Mouse (Mus musculus): ENCODE measurements around the gene Chmp2b. TPM values are rescaled to one million over a fixed set of nuclear protein-coding genes. Genes with fewer than 3 reads are reported as not detected.

Chmp2b gene
- polyA plus RNA-seq, 1 experiment from 2014 or later = 104 TPM

GRCm38 (mm10) chr16:65557369-65557768, 5.2 kb downstream of the Chmp2b start:
- H3K9me3 ChIP-seq (ENCODE audit: low read length) = no peaks in the 10 kb centered on the region
- ATAC-seq (no peak), DNase-seq (ENCODE audit: low spot score) (no peak)
- no peak overlapping the region for H3K27ac ChIP-seq (ENCODE audit: low read length)
- H3K4me2 ChIP-seq (replicated peaks; ENCODE audit: low read depth, low read length) = no peak overlapping the region
- TF ChIP-seq EP300 (IDR thresholded peaks at IDR 0.05) = no peak
- no peak for TF ChIP-seq CTCF (IDR thresholded peaks at IDR 0.05)
- H3K27me3 ChIP-seq (replicated peaks; ENCODE audit: insufficient read depth, low read length) = no peaks in the 10 kb centered on the region
- H3K4me3 ChIP-seq (ENCODE audit: low read depth, low read length) = no peak overlapping the region
- no peak overlapping the region for H3K9ac ChIP-seq (replicated peaks; ENCODE audit: low read depth)
- no peaks in the 10 kb centered on the region for H3K36me3 ChIP-seq (ENCODE audit: insufficient read depth, low read length)
- WGBS = 79% methylated on average over 5 of the region's 5 CpGs
- H3K4me1 ChIP-seq (ENCODE audit: insufficient read depth, low read depth, low read length) = peaks cover 6% of the 10 kb centered on the region; the same call in 1 of the 2 replicates

GRCm38 (mm10) chr16:65554267-65554666, 8.3 kb downstream of the Chmp2b start:
- ATAC-seq = no peak
- 72% methylated on average over 5 of the region's 5 CpGs for WGBS
- Histone ChIP-seq H3K4me2 (replicated peaks; ENCODE audit: low read depth, low read length) (no peak overlapping the region), H3K4me1 (ENCODE audit: insufficient read depth, low read depth, low read length) (no peaks in the 10 kb centered on the region), H3K36me3 (ENCODE audit: insufficient read depth, low read length) (0 out of 2 replicates have a peak, but pooled peaks cover 4% of the 10 kb centered on the region), H3K4me3 (ENCODE audit: low read depth, low read length) (no peak overlapping the region), H3K27me3 (replicated peaks; ENCODE audit: insufficient read depth, low read length) (no peaks in the 10 kb centered on the region), H3K9me3 (ENCODE audit: low read length) (no peaks in the 10 kb centered on the region), H3K27ac (ENCODE audit: low read length) (no peak overlapping the region), H3K9ac (replicated peaks; ENCODE audit: low read depth) (no peak overlapping the region)
- no peak for DNase-seq (ENCODE audit: low spot score)
- TF ChIP-seq CTCF (IDR thresholded peaks at IDR 0.05) (no peak), EP300 (IDR thresholded peaks at IDR 0.05) (no peak)

GRCm38 (mm10) chr16:65550814-65551213, 11.7 kb downstream of the Chmp2b start:
- H3K4me3 ChIP-seq (ENCODE audit: low read depth, low read length) = no peak overlapping the region
- 88% methylated on average over 13 of the region's 13 CpGs for WGBS
- H3K9ac ChIP-seq (replicated peaks; ENCODE audit: low read depth) = no peak overlapping the region
- H3K36me3 ChIP-seq (ENCODE audit: insufficient read depth, low read length) = 0 out of 2 replicates have a peak, but pooled peaks cover 4% of the 10 kb centered on the region
- no peaks in the 10 kb centered on the region for H3K4me1 ChIP-seq (ENCODE audit: insufficient read depth, low read depth, low read length)
- no peak for TF ChIP-seq CTCF (IDR thresholded peaks at IDR 0.05)
- no peak for TF ChIP-seq EP300 (IDR thresholded peaks at IDR 0.05)
- no peak overlapping the region for H3K4me2 ChIP-seq (replicated peaks; ENCODE audit: low read depth, low read length)
- H3K27ac ChIP-seq (ENCODE audit: low read length) = no peak overlapping the region
- no peak for ATAC-seq
- DNase-seq (ENCODE audit: low spot score) = no peak
- H3K27me3 ChIP-seq (replicated peaks; ENCODE audit: insufficient read depth, low read length) = no peaks in the 10 kb centered on the region
- H3K9me3 ChIP-seq (ENCODE audit: low read length) = no peaks in the 10 kb centered on the region

GRCm38 (mm10) chr16:65548960-65549359, 13.6 kb downstream of the Chmp2b start:
- no peak for ATAC-seq
- 68% methylated on average over 7 of the region's 7 CpGs for WGBS

GRCm38 (mm10) chr16:65543676-65544293, 18.7 kb downstream of the Chmp2b start:
- Histone ChIP-seq H3K4me2 (replicated peaks; ENCODE audit: low read depth, low read length) (no peak overlapping the region), H3K27ac (ENCODE audit: low read length) (no peak overlapping the region), H3K27me3 (replicated peaks; ENCODE audit: insufficient read depth, low read length) (no peaks in the 10 kb centered on the region), H3K9ac (replicated peaks; ENCODE audit: low read depth) (no peak overlapping the region), H3K9me3 (ENCODE audit: low read length) (no peaks in the 10 kb centered on the region), H3K4me1 (ENCODE audit: insufficient read depth, low read depth, low read length) (no peaks in the 10 kb centered on the region), H3K36me3 (ENCODE audit: insufficient read depth, low read length) (peaks cover 25% of the 10 kb centered on the region; the same call in 1 of the 2 replicates), H3K4me3 (ENCODE audit: low read depth, low read length) (no peak overlapping the region)
- 88% methylated on average over 11 of the region's 11 CpGs for WGBS
- TF ChIP-seq EP300 (IDR thresholded peaks at IDR 0.05) = no peak
- TF ChIP-seq CTCF (IDR thresholded peaks at IDR 0.05) = no peak
- DNase-seq (ENCODE audit: low spot score) (no peak), ATAC-seq (no peak)

More at GRCm38 (mm10) chr16:65548960-65549359, 13.6 kb downstream of the Chmp2b start:
- TF ChIP-seq CTCF (IDR thresholded peaks at IDR 0.05) (no peak), EP300 (IDR thresholded peaks at IDR 0.05) (no peak)
- no peaks in the 10 kb centered on the region for H3K27me3 ChIP-seq (replicated peaks; ENCODE audit: insufficient read depth, low read length)
- H3K4me1 ChIP-seq (ENCODE audit: insufficient read depth, low read depth, low read length) = no peaks in the 10 kb centered on the region
- H3K9ac ChIP-seq (replicated peaks; ENCODE audit: low read depth) = no peak overlapping the region
- H3K36me3 ChIP-seq (ENCODE audit: insufficient read depth, low read length) = peaks cover 18% of the 10 kb centered on the region; the same call in 1 of the 2 replicates
- H3K9me3 ChIP-seq (ENCODE audit: low read length) = no peaks in the 10 kb centered on the region
- H3K4me2 ChIP-seq (replicated peaks; ENCODE audit: low read depth, low read length) = no peak overlapping the region
- no peak overlapping the region for H3K27ac ChIP-seq (ENCODE audit: low read length)
- no peak overlapping the region for H3K4me3 ChIP-seq (ENCODE audit: low read depth, low read length)
- no peak for DNase-seq (ENCODE audit: low spot score)

- TF ChIP-seq EP300 (IDR thresholded peaks at IDR 0.05) (no peak), CTCF (IDR thresholded peaks at IDR 0.05) (peak; percentile 65)
- peak; percentile 35 for DNase-seq (ENCODE audit: low spot score)
- Histone ChIP-seq H3K9ac (replicated peaks; ENCODE audit: low read depth) (no peak overlapping the region), H3K4me2 (replicated peaks; ENCODE audit: low read depth, low read length) (no peak overlapping the region), H3K27me3 (replicated peaks; ENCODE audit: insufficient read depth, low read length) (no peaks in the 10 kb centered on the region), H3K36me3 (ENCODE audit: insufficient read depth, low read length) (no peaks in the 10 kb centered on the region), H3K4me1 (ENCODE audit: insufficient read depth, low read depth, low read length) (no peaks in the 10 kb centered on the region), H3K27ac (ENCODE audit: low read length) (no peak overlapping the region), H3K4me3 (ENCODE audit: low read depth, low read length) (no peak overlapping the region), H3K9me3 (ENCODE audit: low read length) (no peaks in the 10 kb centered on the region)
- 31% methylated on average over 12 of the region's 12 CpGs for WGBS
- ATAC-seq = no peak
These were observed 29.1 kb downstream of the Chmp2b start for GRCm38 (mm10) chr16:65533315-65533999.

Data from lung, postnatal 0 days (tissue).